Mouse (Mus musculus): ENCODE data around the gene Bcs1l.

DNA sequence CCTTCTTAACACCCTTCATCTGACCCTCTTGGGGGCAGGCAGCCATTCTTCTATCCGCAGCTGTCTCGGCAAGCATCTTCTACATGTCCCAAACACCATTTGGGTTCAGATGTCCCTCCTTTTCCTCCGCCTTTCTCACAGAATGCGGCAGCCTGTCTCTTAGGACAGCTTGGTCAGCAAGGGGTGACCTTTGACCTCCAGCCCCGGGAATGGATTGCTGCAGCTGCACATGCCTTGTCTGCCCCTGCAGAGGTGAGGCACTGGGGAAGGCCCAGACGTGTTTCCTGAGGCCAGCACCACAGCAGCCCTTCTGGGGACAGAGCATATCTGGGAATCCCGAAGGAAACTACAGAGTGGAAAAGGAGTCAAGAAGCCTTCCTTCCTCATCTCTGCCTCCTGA lies 39.9 kb downstream of the Bcs1l start:
- TF ChIP-seq POLR2A (IDR thresholded peaks at IDR 0.05; ENCODE audit: control insufficient read depth, extremely low read depth, insufficient read depth, low read length, poor library complexity) (no peak), CTCF (IDR thresholded peaks at IDR 0.05; ENCODE audit: borderline replicate concordance, control insufficient read depth, extremely low read depth, insufficient read depth, low read length, poor library complexity) (no peak)

Measured in thymus, adult 2 months (tissue).